Mouse (Mus musculus) brain, adult 2 months (tissue): ENCODE measurements around the gene Maml2.
A peak's percentile ranks its signal among the peaks of the same experiment; 100 is the strongest.

ENCODE experiments used
- DNase-seq: peaks from one replicate; pipeline ENCODE4 v3.0.0; 2011; ENCODE audit warnings: low read depth, low spot score

Maml2 gene

DNA sequence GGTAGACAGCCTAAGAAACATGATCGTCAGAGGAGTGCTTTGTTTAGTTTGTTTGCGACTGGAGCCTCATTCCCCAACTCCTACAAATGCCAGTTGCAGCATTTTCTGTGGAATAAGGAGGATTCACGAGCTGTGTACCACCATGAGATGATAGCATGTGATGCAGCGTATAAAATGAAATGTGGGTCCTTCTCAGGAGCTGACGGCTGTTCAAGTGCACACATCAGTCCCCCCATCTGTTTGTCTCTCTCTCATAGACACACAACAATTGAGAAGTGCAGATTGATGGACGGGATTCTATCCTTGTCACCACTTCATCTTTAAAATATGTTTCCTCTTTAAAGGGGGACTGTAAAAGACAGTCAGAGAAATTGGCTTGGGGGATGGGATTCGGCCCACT is 12.1 kb downstream of the Maml2 start:
- no peak for DNase-seq

DNA sequence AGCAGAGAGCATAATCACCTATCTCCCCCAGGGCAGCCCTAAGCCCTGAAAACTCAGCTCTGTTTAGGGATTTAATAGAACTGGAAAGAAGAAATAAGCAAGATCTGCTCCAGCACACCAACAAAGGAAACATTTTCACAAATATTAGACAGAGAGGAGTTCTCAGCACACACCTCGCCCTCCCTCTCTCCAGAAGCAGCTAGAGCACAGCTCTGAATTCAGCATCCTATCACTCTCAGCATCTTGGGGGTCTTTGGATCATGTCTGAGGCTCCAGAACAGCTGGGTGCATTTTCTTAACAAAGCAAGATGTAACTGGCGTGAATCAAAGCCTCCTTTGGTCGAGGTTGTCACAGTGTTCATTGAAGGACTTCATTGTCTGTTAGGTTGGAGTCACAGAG is 12.5 kb downstream of the Maml2 start:
- no peak for DNase-seq

DNA sequence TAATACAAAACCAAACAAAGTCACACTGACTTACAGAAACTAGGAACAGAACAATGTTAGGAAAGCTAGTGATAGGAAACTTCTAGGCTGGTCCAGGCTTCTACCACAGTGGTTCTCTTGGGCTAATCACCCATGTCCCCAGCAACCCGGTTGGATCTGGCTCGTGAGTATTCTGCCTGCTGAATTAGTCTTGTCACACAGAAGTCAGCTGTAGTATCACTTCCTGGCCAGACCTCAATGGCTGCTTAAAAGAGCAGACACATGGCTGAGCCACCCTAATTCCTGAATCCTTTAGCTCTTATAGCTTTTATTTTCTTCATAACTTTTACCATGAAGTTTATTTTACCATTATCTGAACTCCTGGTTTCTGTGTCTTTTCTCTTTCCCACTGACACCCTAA is 13.3 kb downstream of the Maml2 start:
- DNase-seq: no peak

DNA sequence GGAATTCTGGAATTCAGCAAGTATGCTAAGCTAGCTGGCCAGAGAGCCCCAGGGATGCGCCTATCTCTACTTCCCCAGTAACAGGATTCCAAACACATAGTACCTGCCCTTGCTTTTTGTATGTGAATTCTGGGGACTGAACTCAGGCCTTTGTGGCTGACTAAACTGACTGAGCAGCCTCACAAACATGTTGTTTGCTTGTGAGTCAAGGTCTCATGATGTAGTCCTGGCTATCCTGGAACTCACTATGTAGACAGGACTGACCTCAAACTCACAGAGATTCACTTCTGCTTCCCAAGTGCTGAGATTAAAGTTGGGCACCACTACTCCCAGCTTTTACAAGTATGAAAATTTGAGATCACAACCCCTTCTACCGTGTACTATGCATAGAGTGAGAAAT is 16.2 kb downstream of the Maml2 start:
- no peak for DNase-seq

DNA sequence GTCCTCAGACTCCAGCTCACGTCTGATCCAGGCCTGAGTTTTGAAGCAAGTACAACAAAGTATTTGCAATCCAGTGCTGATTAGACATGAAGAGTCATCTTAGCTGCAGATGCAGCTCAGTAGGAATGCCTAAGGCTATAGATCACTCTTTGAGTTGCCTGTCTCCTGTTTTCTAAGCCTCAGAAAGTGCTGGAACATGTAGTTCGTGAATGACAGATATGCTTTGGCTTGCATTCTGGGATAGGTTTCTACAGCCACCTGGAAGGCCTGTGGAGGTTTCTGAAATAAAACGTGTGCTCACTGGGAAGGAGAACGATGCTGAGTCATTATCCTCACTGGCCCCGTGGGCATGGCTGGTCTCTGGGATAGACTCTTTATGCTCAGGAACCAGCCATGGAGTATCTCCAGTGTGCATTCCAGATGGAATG is 16.8 kb downstream of the Maml2 start:
- peak; percentile 53 for DNase-seq

DNA sequence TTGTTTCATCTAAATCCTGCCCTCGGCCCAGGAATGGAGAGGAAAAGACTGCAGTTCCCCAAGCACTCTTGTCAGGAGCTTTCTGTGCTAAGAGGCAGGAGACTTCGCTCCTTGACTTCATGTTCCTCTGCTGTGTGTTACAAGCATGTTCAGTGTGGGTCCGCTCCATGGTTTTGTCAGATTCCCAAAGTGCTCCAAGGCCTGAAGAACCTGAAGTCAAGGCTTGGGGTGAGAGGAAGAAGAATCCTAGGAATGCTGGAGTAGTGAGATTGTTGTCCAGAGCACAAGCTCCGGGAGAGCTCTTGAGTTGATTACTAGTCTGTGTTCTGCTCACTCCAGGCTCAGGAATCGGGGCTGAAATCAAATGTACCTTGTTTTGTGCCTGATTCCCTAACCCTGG is 17.6 kb downstream of the Maml2 start:
- no peak for DNase-seq

DNA sequence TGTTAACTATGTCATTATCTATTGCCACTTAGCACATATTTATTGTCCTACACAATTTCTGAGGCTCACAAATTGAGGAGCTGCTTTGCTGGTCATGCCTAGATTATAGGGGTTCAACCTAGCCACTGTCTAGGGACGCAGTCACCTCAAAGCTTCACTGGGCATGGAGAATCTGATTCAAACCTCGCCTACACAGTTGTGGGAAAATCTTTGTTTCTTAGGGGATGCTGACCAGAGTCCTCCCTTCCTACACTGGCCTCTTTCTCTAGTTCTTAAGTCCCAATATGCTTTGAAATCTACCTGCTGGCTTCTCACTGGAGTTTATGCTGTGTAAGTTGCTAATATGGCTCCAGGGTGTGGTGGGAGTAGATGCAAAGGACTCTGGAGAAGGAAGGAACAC is 21.8 kb downstream of the Maml2 start:
- DNase-seq: no peak

DNA sequence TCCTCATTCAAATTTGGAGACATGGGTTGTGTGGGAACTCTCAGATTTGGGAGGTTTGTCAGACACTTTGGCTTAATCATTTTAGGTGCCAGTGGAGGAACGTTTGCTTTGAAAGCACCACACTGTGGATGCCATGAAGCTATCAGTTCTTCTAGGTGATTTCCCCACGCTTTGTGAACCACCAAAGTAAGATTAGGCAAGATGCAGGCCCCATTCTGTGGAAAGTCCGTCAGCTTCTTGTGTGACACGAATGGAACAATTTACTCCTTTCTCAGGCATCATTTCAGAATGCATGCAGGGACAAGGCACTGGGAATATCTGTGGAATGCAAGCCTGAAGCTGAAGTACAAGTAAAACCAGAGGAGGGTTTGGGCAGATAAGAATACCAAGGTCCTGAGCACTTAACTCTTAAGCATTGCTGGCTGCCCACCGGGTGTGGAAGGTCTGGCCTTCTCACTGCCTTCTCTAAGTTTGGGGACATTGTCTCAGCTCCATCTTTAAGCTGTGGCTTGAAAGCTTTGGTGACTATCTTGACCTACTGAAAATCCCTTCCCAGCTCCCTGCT is 23.1 kb downstream of the Maml2 start:
- DNase-seq: no peak

DNA sequence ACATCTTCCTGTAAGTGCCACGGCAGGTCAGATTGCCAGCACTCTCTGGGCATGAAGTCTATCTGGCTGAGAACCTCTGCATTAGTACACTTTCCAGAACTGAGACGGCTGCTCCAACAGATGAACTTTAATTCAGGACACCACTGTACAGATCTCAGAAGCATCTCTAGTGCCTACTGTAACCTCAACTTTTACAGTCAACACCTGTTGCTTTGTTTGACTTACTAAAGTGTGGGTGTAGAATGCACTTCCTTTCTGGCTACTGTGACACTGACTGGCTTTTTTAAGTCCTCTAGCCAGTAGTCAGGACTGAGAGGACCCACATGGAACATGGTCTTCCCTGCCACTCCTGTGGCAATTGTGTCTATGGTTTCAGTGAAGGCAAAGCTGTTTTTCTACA is 25.3 kb downstream of the Maml2 start:
- no peak for DNase-seq

DNA sequence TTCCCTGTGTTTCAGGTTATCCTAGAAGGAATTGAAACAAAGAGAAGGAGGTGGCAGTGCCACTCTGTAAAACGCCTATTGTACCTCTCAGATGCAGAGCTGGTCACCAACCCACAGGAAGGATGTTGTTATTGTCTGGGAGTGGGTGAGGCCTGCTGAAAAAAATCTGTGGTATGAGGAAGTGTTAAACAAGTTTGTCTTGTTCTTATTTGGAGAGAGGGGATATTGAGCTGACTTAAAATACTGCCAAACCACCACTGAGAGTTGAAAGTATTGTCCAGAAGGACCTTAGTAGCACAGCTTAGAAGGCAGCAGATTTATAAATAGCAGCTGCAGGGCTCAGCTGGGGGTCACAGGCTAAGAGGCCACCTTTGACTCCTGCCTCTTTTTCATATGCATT is 25.9 kb downstream of the Maml2 start:
- DNase-seq: no peak

DNA sequence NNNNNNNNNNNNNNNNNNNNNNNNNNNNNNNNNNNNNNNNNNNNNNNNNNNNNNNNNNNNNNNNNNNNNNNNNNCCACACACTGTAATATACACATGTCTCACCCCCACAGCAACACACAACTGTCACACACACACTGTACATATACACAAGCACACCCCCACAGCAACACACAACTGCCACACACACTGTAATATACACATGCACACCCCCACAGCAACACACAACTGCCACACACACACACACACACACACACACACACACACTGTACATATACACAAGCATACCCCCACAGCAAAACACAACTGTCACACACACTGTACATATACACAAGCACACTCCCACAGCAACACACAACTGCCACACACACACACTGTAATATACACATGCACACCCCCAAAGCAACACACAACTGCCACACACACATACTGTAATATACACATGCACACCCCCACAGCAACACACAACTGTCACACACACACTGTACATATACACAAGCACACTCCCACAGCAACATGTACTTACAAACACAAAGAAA is 116.5 kb downstream of the Maml2 start:
- no peak for DNase-seq

DNA sequence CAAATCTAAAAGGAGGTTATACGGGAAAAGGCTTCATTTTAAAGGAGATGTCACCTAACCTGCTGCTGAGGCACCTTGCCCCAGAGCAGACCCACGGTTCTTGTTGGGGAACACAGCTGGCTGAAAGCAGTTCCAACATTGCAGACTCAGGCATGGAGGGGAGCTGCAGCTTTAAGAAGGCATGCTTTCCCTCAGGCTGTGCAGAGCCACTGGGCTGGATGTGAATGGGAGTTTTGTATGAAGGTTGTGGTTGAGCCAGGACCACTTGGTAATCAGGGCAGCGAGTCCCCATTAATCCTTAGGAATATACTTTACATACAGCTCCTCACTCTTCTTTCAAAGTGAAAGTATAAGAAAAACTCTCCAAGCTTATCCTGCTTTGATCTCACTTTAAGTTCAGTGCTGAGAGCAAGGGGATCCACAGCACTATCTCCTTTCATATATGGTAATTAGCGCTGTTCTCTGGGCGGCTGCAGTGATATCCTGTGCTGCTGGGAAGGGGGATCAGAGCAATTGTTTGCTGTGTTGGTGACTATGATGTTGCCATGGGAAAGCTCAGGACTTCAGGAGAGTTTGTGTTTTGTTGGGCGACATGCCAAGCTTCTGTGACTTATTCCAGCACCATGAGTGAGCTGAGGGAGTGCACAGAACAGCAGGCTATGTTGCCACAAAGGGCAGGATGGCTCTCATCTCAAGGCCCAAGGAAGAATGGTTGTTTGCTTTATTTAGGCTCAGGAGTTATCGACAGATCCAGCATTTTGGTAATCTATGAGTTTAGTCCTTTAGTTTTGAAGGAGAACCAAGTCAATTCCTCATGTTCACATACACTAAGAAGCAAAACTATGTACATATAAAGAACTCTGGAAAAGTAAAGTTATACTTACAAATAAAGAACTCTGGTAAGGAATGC is 127.5 kb downstream of the Maml2 start:
- DNase-seq: peak; percentile 71

DNA sequence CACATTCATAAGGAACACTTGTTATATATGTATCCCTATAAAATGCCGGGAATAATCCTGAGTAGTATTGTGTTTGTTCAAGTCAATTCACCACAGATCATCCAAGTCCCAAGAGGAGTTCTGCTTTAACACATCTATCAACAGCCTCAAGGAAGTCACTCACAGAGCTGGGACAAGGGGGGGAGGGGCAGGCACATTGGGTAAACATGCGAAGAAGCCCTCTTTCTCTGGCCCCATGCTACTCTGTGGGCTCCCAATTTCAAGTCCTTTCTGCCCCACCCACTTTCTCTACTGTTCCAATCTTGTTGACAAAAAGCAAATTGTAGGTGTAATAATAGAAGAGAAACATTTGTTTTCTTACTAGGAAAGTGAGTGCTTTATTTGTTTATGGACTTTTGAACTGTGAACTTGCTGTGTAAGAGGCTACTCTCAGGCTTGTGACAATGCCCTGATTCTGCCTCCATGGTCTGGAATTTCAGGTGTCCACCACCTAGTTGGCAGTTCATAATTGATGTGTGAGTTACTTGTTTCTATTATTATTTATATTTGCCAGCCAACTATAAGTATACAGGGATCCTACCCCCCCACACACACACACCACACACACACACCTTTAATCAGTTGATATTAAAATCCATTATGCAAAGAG is 131.8 kb downstream of the Maml2 start:
- DNase-seq: no peak

DNA sequence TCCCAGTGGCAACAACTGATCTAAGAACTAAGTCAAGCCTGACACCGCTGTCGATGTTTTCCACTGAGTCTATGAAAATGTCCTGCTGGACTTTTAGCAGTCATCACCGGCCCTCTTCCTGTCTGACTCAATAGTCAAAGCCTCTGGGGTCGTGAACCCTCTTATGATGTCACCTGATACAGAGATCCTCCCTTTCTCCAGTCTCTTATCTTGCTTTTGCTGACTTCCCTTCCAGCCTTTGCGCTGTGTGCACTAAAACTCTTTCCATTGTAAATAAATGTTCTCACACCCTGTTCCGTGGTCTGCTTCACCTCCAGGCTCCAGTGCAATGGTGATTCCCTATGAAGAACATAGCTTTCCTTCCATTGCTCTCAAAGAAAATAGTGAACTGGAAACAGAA is 132.5 kb downstream of the Maml2 start:
- no peak for DNase-seq

DNA sequence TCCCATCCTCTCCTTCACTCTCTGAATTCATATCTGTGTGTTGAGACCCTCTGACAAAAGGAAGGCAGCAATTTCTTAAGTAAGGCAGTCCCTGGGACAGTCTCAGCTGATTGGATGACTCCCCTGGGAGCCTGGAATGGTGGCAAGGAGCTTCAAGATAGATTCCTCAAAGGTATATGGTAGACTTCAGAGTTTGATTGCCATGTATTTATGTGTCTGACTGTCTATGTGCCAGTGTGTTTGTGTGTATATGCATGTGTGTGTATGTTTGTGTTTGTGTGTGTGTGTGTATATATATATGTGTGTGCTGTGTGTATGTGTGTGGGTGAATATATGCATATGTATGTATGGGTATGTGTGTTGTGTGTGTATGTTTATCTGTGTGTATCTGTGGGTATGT is 133.0 kb downstream of the Maml2 start:
- no peak for DNase-seq

DNA sequence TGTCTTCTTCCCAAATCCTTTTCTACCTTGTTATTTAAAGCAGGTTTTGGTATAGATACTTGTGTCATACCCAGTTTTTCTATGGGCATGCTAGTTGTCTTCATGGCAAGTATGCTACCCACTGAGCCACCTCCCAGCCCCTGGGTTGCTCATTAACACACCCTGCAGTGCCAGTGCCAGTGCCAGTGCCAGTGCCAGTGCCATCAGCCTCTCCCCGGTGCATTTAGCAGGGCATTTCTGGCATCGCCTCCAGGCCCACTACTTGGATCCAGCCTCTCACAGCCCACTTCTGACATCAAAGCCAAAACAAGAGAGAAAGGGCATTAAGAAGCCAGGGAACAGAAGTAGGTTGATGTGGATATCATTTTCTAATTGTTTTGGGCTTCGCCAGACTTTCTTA is 133.9 kb downstream of the Maml2 start:
- no peak for DNase-seq

DNA sequence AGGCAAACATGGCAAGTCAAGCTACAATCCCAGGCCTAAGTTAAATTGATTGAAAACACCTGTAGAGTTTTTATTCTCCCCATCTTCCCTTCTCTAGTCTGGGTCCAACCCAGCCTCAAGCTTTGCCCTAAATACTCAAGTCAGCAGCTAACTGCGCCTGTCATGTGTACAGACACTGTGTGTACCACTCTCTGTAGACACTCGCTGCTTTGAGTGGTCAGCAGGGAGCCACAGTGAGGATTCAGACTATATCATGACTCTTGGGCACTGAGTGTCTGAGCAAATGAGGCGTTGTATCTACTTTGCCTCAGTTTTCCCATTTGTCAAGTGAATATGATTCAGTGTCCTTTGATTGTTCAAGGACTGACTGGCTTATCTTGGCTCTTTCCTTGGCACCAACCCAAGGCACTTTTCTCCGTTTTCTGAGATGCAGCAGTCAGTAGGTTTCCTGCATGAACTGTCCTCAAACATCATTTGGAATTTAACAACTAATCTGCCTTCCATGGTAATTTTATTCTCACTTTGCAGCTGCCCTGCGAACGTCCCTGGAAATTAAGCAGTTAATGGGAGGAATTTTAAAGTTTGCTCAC is 135.8 kb downstream of the Maml2 start:
- no peak for DNase-seq

DNA sequence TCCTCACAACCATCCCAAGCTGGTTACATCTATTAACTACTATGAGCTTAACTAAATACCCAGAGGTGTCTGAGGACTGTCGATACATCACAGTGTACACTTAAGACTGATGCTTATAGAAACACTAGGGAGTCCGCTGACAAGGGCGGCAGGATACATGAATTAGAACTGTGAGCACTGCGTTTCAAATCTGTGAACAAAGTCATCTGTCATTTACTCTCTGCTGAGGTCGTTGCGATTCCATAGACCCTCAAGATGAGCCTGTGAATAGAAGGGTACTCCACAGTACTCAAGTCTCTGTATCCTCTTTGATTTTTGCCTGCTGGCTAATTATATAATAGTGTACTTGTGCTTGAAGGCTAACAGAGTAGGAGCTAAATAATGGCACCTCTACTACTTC is 143.2 kb downstream of the Maml2 start:
- no peak for DNase-seq

DNA sequence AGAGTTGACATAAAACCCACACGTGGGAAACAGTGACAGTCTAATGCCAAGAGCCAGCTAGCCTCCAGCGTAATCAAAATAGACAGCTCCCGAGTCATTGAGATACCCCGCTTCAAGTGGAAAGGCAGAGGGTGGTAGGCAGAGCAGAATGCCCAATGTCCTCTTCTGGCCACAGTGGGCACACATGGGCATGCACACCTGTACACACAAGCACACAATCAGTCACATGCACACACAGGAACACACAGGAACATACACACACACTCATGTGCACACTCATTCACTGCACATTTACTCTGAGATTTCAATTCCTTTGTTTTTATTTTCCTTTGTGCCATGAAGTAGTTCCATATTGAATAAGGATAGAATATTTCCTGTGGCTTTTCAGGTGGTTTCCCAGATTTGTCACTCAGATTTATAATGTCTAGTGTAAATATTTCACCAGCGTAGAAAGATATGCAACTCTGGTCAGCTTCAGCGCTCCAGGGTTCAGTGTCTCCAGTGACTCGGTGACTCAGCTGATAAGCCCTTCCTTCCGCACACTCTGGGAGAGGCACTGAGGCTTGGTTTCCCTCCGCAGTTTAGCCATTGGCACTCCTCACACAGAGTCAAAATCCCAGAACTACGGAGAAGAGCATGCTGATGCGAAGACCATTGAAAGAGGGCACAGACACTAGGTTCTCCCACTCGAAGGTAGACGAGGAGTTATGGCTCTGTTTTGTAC is 144.4 kb downstream of the Maml2 start:
- DNase-seq: no peak

DNA sequence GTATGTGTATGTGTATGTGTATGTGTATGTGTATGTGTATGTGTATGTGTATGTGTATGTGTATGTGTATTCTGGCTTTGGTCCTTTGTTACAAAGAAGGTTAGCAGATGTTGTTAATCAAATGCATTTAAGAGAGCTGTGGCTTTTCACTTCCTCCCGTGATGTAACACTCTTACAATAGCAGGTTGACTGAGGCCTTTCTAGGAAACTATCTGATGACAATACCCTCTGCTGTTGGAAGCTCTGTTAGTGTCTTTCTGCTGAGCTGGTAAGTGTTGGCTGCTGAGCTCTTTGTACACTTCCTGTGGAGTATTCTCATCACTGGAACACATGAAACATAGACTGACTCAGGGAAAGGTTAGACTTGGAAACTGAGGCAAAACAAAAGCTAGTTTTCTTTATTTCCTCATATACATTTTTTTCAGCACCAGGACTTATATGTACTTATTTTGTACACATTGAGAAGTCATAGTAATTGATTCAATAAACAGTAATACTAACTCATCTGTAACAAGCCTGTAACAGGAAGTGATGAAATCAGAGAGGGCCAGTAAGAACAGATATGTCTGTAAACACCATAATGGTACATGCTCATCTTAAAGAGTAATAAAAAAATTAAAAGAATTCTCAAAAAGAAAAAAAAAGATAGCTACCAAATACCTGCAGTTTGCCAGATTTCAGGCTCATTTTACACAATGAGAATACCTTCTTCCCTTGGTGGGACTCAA is 145.9 kb downstream of the Maml2 start:
- no peak for DNase-seq

DNA sequence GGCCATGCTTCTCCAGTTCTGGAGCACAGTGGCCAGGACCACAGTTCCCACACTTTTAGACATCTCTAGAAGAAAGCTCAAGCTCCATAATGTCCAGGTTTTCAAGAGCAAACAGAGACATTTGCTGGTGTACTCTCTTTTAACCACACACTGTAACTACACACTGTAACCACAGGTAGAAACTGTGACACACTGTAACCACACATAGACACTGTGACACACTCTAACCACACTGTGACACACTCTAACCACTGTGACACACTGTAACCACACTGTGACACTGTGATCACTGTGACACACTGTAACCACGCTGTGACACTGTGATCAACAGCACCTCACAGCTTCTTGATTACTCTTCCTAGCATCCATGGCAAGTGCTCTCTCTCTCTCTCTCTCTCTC is 148.5 kb downstream of the Maml2 start:
- no peak for DNase-seq
